Mouse (Mus musculus): ENCODE results near the gene Mcmbp. TPM values are rescaled to one million over a fixed set of nuclear protein-coding genes. Genes with fewer than 3 reads are reported as not detected.

Gene Mcmbp
- polyA plus RNA-seq, 1 experiment from 2014 or later, result 43.9 TPM

- 21% methylated on average over 5 of the region's 5 CpGs for WGBS
- H3K27me3 ChIP-seq (ENCODE audit: control insufficient read depth, insufficient read depth, low read depth, low read length), result no peaks in the 10 kb centered on the region
- no peak overlapping the region for H3K4me3 ChIP-seq (ENCODE audit: low read depth, low read length)
- no peak overlapping the region for H3K9ac ChIP-seq (ENCODE audit: low read depth, low read length)
- ATAC-seq, result peak; percentile 40; the same call in 1 of the 2 replicates
- 0 out of 2 replicates have a peak, but pooled peaks cover 3% of the 10 kb centered on the region for H3K36me3 ChIP-seq (ENCODE audit: control insufficient read depth, insufficient read depth, low read length)
- H3K27ac ChIP-seq (ENCODE audit: low read length), result peak overlapping the region; percentile 68
- no peaks in the 10 kb centered on the region for H3K9me3 ChIP-seq (replicated peaks; ENCODE audit: control insufficient read depth, low read length, poor library complexity, severe bottlenecking)
- H3K4me1 ChIP-seq (ENCODE audit: control insufficient read depth, insufficient read depth, low read length), result peaks cover 24% of the 10 kb centered on the region
- no peak overlapping the region for H3K4me2 ChIP-seq (ENCODE audit: low read length)
Measured at GRCm38 (mm10) chr7:128667788-128668187, 72.5 kb downstream of the Mcmbp start.

DNA sequence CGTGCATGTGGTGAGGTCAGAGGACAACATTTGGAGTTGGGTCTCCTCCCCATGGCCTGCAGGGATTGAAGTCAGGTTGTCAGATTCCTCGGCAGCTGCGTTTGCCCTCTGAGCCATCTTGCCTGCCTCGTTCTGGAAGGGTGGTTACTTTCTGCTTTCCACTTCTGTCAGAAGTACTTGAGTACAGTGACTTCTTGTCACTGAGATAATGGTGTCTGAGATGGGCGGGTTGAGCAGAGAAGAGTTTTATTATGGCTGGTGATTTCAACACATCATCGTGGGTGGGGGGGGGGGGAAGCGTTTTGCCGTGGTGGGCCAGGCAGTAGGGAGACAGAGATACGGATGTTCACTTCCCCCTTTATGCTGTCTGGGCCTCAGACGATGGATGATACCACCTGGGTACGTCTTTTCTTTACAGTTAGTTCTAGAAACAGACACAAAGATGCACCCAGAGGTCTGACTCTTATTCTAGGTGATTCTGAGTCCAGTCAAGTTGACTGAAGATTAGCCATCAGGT is 75.4 kb downstream of the Mcmbp start:
- H3K27ac ChIP-seq (ENCODE audit: low read length), result no peak overlapping the region
- peaks cover 14% of the 10 kb centered on the region for H3K4me1 ChIP-seq (ENCODE audit: control insufficient read depth, insufficient read depth, low read length)
- H3K36me3 ChIP-seq (ENCODE audit: control insufficient read depth, insufficient read depth, low read length), result 0 out of 2 replicates have a peak, but pooled peaks cover 3% of the 10 kb centered on the region
- no peak overlapping the region for H3K4me2 ChIP-seq (ENCODE audit: low read length)
- no peaks in the 10 kb centered on the region for H3K27me3 ChIP-seq (ENCODE audit: control insufficient read depth, insufficient read depth, low read depth, low read length)
- 95% methylated on average over 10 of the region's 11 CpGs for WGBS
- no peak overlapping the region for H3K4me3 ChIP-seq (ENCODE audit: low read depth, low read length)
- no peaks in the 10 kb centered on the region for H3K9me3 ChIP-seq (replicated peaks; ENCODE audit: control insufficient read depth, low read length, poor library complexity, severe bottlenecking)
- no peak overlapping the region for H3K9ac ChIP-seq (ENCODE audit: low read depth, low read length)
- no peak for ATAC-seq

- Histone ChIP-seq H3K4me2 (ENCODE audit: low read length) (no peak overlapping the region), H3K27ac (ENCODE audit: low read length) (no peak overlapping the region), H3K36me3 (ENCODE audit: control insufficient read depth, insufficient read depth, low read length) (0 out of 2 replicates have a peak, but pooled peaks cover 3% of the 10 kb centered on the region), H3K27me3 (ENCODE audit: control insufficient read depth, insufficient read depth, low read depth, low read length) (no peaks in the 10 kb centered on the region), H3K9me3 (replicated peaks; ENCODE audit: control insufficient read depth, low read length, poor library complexity, severe bottlenecking) (no peaks in the 10 kb centered on the region), H3K4me1 (ENCODE audit: control insufficient read depth, insufficient read depth, low read length) (peaks cover 14% of the 10 kb centered on the region), H3K9ac (ENCODE audit: low read depth, low read length) (no peak overlapping the region), H3K4me3 (ENCODE audit: low read depth, low read length) (no peak overlapping the region)
- no peak for ATAC-seq
- WGBS, result 88% methylated on average over 8 of the region's 8 CpGs
Measured at GRCm38 (mm10) chr7:128663906-128664305, 76.4 kb downstream of the Mcmbp start.

DNA sequence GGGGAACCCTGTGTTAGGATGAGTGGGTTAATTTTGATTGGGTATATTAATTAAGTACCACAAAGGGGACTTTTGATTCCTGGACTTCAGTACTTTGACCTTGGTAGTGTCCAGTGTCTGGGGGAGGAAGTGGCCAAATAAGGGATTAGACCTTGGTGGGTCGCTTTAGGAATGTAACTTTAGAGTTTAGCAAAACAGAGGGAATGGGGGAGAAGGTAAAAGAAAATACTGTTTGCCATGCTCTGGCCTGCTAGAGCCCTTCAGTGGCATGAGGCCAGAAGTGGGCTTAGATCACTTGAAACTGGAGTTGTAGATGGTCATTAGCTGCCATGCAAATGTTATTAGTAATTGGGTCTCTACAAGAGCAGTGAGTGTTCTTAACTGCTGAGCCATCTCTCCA is 83.3 kb downstream of the Mcmbp start:
- no peaks in the 10 kb centered on the region for H3K9me3 ChIP-seq (replicated peaks; ENCODE audit: control insufficient read depth, low read length, poor library complexity, severe bottlenecking)
- H3K4me1 ChIP-seq (ENCODE audit: control insufficient read depth, insufficient read depth, low read length), result no peaks in the 10 kb centered on the region; the same call in 1 of the 2 replicates
- no peaks in the 10 kb centered on the region for H3K27me3 ChIP-seq (ENCODE audit: control insufficient read depth, insufficient read depth, low read depth, low read length)
- ATAC-seq, result no peak
- H3K27ac ChIP-seq (ENCODE audit: low read length), result no peak overlapping the region
- 94% methylated on average over 1 of the region's 1 CpGs for WGBS
- no peaks in the 10 kb centered on the region for H3K36me3 ChIP-seq (ENCODE audit: control insufficient read depth, insufficient read depth, low read length)
- H3K4me2 ChIP-seq (ENCODE audit: low read length), result no peak overlapping the region
- H3K9ac ChIP-seq (ENCODE audit: low read depth, low read length), result no peak overlapping the region
- H3K4me3 ChIP-seq (ENCODE audit: low read depth, low read length), result no peak overlapping the region

Other genes starting within 250 kb of the Mcmbp start
- gene Bag3, start 216.9 kb downstream of the Mcmbp start, polyA plus RNA-seq (2015; fragmentation: Nextera tagmentation; extraction: Ambion mirVana), result 1.9 and 2.8 TPM in 2 replicates
- 459 and 536 TPM in 2 replicates for gene Inpp5f, start 129.2 kb downstream of the Mcmbp start, polyA plus RNA-seq (2015; fragmentation: Nextera tagmentation; extraction: Ambion mirVana)
- gene Sec23ip, start 4.4 kb upstream of the Mcmbp start, polyA plus RNA-seq (2015; fragmentation: Nextera tagmentation; extraction: Ambion mirVana), result 34.4 and 37.8 TPM in 2 replicates

All from midbrain, embryonic 16.5 days (tissue).